Mouse (Mus musculus) midbrain, embryonic 14.5 days (tissue): ENCODE results near the gene Slc9a8. TPM values are rescaled to one million over a fixed set of nuclear protein-coding genes. Genes with fewer than 3 reads are reported as not detected.

Source experiments
- ATAC-seq: fragments of 200-750 bp; cut with Nextera tagmentation; 2 replicates; pipeline ENCODE4 v1.8.0; 2017; ENCODE audit warnings: moderate number of reproducible peaks, moderate library complexity; ENCODE audit not compliant: low FRiP score, low TSS enrichment
- DNase-seq: peaks from one replicate; pipeline ENCODE4 v3.0.0-alpha.2; 2015
- H3K27ac ChIP-seq: fragments of 300-500 bp; sonication (generic); replicated peaks from 2 replicates; pipeline ENCODE4 v1.5.1; 2014; ENCODE audit warnings: mild to moderate bottlenecking, low read depth, low read length, moderate library complexity
- H3K27me3 ChIP-seq: fragments of 300-500 bp; sonication (generic); 2 replicates; pipeline ENCODE4 v1.6.1; 2014; ENCODE audit warnings: low read length, control low read depth, mixed read lengths; ENCODE audit not compliant: control insufficient read depth, insufficient read depth
- H3K36me3 ChIP-seq: fragments of 300-500 bp; sonication (generic); 2 replicates; pipeline ENCODE4 v1.6.1; 2014; ENCODE audit warnings: low read length, control low read depth; ENCODE audit not compliant: control insufficient read depth, insufficient read depth
- H3K4me1 ChIP-seq: fragments of 300-500 bp; sonication (generic); 2 replicates; pipeline ENCODE4 v1.6.1; 2014; ENCODE audit warnings: mild to moderate bottlenecking, antibody characterized with exemption, low read length, control low read depth; ENCODE audit not compliant: control insufficient read depth, insufficient read depth
- H3K4me2 ChIP-seq: fragments of 300-500 bp; sonication (generic); 2 replicates; pipeline ENCODE4 v1.6.1; 2014; ENCODE audit warnings: mild to moderate bottlenecking, low read length, moderate library complexity
- H3K4me3 ChIP-seq: fragments of 300-500 bp; sonication (generic); replicated peaks from 2 replicates; pipeline ENCODE4 v1.5.1; 2014; ENCODE audit warnings: low read depth, low read length
- H3K9ac ChIP-seq: fragments of 300-500 bp; sonication (generic); replicated peaks from 2 replicates; pipeline ENCODE4 v1.6.1; 2014; ENCODE audit warnings: mild to moderate bottlenecking, low read length, moderate library complexity
- H3K9me3 ChIP-seq: fragments of 300-500 bp; sonication (generic); 2 replicates; pipeline ENCODE4 v1.6.1; 2016; ENCODE audit warnings: low read length, control low read depth, mixed read lengths; ENCODE audit not compliant: control insufficient read depth
- WGBS: fragments of 180-500 bp; shearing (Covaris S2); extraction: QIAGEN DNeasy Blood & Tissue Kit; methylation state at CpG from one replicate; pipeline ENCODE4 v1.1.7; 2014; 5-methylcytosine and 5-hydroxymethylcytosine counted together
- polyA plus RNA-seq: library from polyadenylated mRNA; unstranded; fragments of >200 nt; fragmentation: Nextera tagmentation; extraction: Ambion mirVana; gene quantifications from 2 replicates; pipeline ENCODE4 v1.2.1, GENCODE M21; 2014

Slc9a8 gene
- polyA plus RNA-seq, 1 experiment from 2014 or later, result 19.2 TPM

GRCm38 (mm10) chr2:167420811-167421241 is 686 bp upstream of the Slc9a8 start:
- Histone ChIP-seq H3K4me3 (peak overlapping the region; percentile 74), H3K4me1 (peaks cover 16% of the 10 kb centered on the region), H3K36me3 (peaks cover 20% of the 10 kb centered on the region), H3K4me2 (peak overlapping the region; percentile 58), H3K27ac (peak overlapping the region; percentile 98), H3K9me3 (no peaks in the 10 kb centered on the region), H3K9ac (peak overlapping the region; percentile 91), H3K27me3 (no peaks in the 10 kb centered on the region)
- no peak for ATAC-seq
- 24% methylated on average over 10 of the region's 10 CpGs for WGBS
- no peak for DNase-seq

GRCm38 (mm10) chr2:167422150-167422470 is 598 bp downstream of the Slc9a8 start:
- no peak for ATAC-seq
- H3K27ac ChIP-seq, result peak overlapping the region; percentile 98
- H3K27me3 ChIP-seq, result no peaks in the 10 kb centered on the region
- peak overlapping the region; percentile 58 for H3K4me2 ChIP-seq
- H3K36me3 ChIP-seq, result peaks cover 32% of the 10 kb centered on the region
- peaks cover 16% of the 10 kb centered on the region for H3K4me1 ChIP-seq
- peak overlapping the region; percentile 74 for H3K4me3 ChIP-seq
- peak overlapping the region; percentile 91 for H3K9ac ChIP-seq
- WGBS, result 6% methylated on average over 11 of the region's 11 CpGs
- no peak for DNase-seq
- H3K9me3 ChIP-seq, result no peaks in the 10 kb centered on the region

GRCm38 (mm10) chr2:167423031-167423611 is 1.6 kb downstream of the Slc9a8 start:
- WGBS, result 88% methylated on average over 5 of the region's 5 CpGs
- peak overlapping the region; percentile 91; the same call in 1 of the 2 replicates for H3K9ac ChIP-seq
- H3K4me1 ChIP-seq, result peaks cover 16% of the 10 kb centered on the region
- no peak overlapping the region for H3K27ac ChIP-seq
- H3K4me3 ChIP-seq, result peak overlapping the region; percentile 74; the same call in 1 of the 2 replicates
- ATAC-seq (no peak), DNase-seq (no peak)
- H3K4me2 ChIP-seq, result peak overlapping the region; percentile 58
- H3K27me3 ChIP-seq, result no peaks in the 10 kb centered on the region
- H3K9me3 ChIP-seq, result no peaks in the 10 kb centered on the region
- H3K36me3 ChIP-seq, result peaks cover 41% of the 10 kb centered on the region

GRCm38 (mm10) chr2:167424040-167424439 is 2.5 kb downstream of the Slc9a8 start:
- H3K9me3 ChIP-seq, result no peaks in the 10 kb centered on the region
- no peak for ATAC-seq
- no peak overlapping the region for H3K27ac ChIP-seq
- peaks cover 41% of the 10 kb centered on the region for H3K36me3 ChIP-seq
- DNase-seq, result no peak
- H3K4me2 ChIP-seq, result no peak overlapping the region
- peaks cover 16% of the 10 kb centered on the region for H3K4me1 ChIP-seq
- 83% methylated on average over 9 of the region's 9 CpGs for WGBS
- H3K27me3 ChIP-seq, result no peaks in the 10 kb centered on the region
- no peak overlapping the region for H3K4me3 ChIP-seq
- H3K9ac ChIP-seq, result no peak overlapping the region

- Histone ChIP-seq H3K36me3 (peaks cover 42% of the 10 kb centered on the region), H3K9me3 (no peaks in the 10 kb centered on the region), H3K9ac (no peak overlapping the region), H3K27ac (no peak overlapping the region), H3K4me2 (no peak overlapping the region), H3K4me1 (peaks cover 16% of the 10 kb centered on the region), H3K4me3 (no peak overlapping the region), H3K27me3 (no peaks in the 10 kb centered on the region)
- DNase-seq (no peak), ATAC-seq (no peak)
- WGBS, result over 99% methylated on average over 3 of the region's 3 CpGs
These were observed 3.0 kb downstream of the Slc9a8 start for GRCm38 (mm10) chr2:167424516-167424915.

- 88% methylated on average over 6 of the region's 6 CpGs for WGBS
- no peaks in the 10 kb centered on the region for H3K9me3 ChIP-seq
- no peak for DNase-seq
- H3K4me3 ChIP-seq, result no peak overlapping the region
- H3K27me3 ChIP-seq, result no peaks in the 10 kb centered on the region
- H3K9ac ChIP-seq, result no peak overlapping the region
- ATAC-seq, result no peak
- H3K4me2 ChIP-seq, result no peak overlapping the region
- H3K27ac ChIP-seq, result no peak overlapping the region
- peaks cover 43% of the 10 kb centered on the region for H3K36me3 ChIP-seq
- H3K4me1 ChIP-seq, result peaks cover 14% of the 10 kb centered on the region
These were observed 3.9 kb downstream of the Slc9a8 start for GRCm38 (mm10) chr2:167425407-167425806.

- Histone ChIP-seq H3K36me3 (peaks cover 42% of the 10 kb centered on the region), H3K27ac (no peak overlapping the region), H3K4me3 (no peak overlapping the region)
These were observed 8.1 kb downstream of the Slc9a8 start for GRCm38 (mm10) chr2:167429596-167429995.

GRCm38 (mm10) chr2:167430737-167431417 is 9.4 kb downstream of the Slc9a8 start:
- H3K36me3 ChIP-seq, result peaks cover 40% of the 10 kb centered on the region
- 79% methylated on average over 9 of the region's 9 CpGs for WGBS
- no peak overlapping the region for H3K27ac ChIP-seq

More at GRCm38 (mm10) chr2:167429596-167429995, 8.1 kb downstream of the Slc9a8 start:
- Histone ChIP-seq H3K4me2 (no peak overlapping the region), H3K27me3 (no peaks in the 10 kb centered on the region), H3K9me3 (no peaks in the 10 kb centered on the region), H3K4me1 (no peaks in the 10 kb centered on the region), H3K9ac (no peak overlapping the region)
- DNase-seq (no peak), ATAC-seq (no peak)
- WGBS, result 93% methylated on average over 5 of the region's 5 CpGs

GRCm38 (mm10) chr2:167431418-167431776 is 9.9 kb downstream of the Slc9a8 start:
- no peak for DNase-seq
- H3K4me3 ChIP-seq, result no peak overlapping the region
- no peaks in the 10 kb centered on the region for H3K9me3 ChIP-seq
- 90% methylated on average over 7 of the region's 7 CpGs for WGBS
- no peaks in the 10 kb centered on the region for H3K27me3 ChIP-seq
- no peak for ATAC-seq
- no peak overlapping the region for H3K4me2 ChIP-seq
- H3K4me1 ChIP-seq, result no peaks in the 10 kb centered on the region
- peaks cover 36% of the 10 kb centered on the region for H3K36me3 ChIP-seq
- H3K27ac ChIP-seq, result no peak overlapping the region
- no peak overlapping the region for H3K9ac ChIP-seq

More at GRCm38 (mm10) chr2:167430737-167431417, 9.4 kb downstream of the Slc9a8 start:
- no peak overlapping the region for H3K4me3 ChIP-seq
- no peak overlapping the region for H3K4me2 ChIP-seq
- no peak for DNase-seq
- H3K27me3 ChIP-seq, result no peaks in the 10 kb centered on the region
- no peak overlapping the region for H3K9ac ChIP-seq
- H3K4me1 ChIP-seq, result no peaks in the 10 kb centered on the region
- H3K9me3 ChIP-seq, result no peaks in the 10 kb centered on the region
- ATAC-seq, result no peak
